Mouse (Mus musculus) intestine, embryonic 16.5 days (tissue): ENCODE measurements at regions not wholly inside any gene's neighbourhood (a gene's known extent, or its start where the extent isn't known, plus 50 kb on each side); places are given as distances from the start of the nearest gene placed in this dataset.
A peak's percentile ranks its signal among the peaks of the same experiment; 100 is the strongest.

Source experiments
- ATAC-seq: fragments of 200-750 bp; cut with Nextera tagmentation; 2 replicates; pipeline ENCODE4 v1.8.0; 2017; ENCODE audit warnings: moderate TSS enrichment, moderate library complexity
- H3K27ac ChIP-seq: fragments of 300-500 bp; sonication (generic); 2 replicates; pipeline ENCODE4 v1.5.1; 2014; ENCODE audit warnings: mild to moderate bottlenecking, low read length
- H3K27me3 ChIP-seq: fragments of 300-500 bp; sonication (generic); replicated peaks from 2 replicates; pipeline ENCODE4 v1.6.1; 2014; ENCODE audit warnings: low read length, control low read depth, mixed read lengths; ENCODE audit not compliant: control insufficient read depth, insufficient read depth
- H3K36me3 ChIP-seq: fragments of 300-500 bp; sonication (generic); 2 replicates; pipeline ENCODE4 v1.6.1; 2014; ENCODE audit warnings: low read length, control low read depth; ENCODE audit not compliant: control insufficient read depth, insufficient read depth
- H3K4me1 ChIP-seq: fragments of 300-500 bp; sonication (generic); 2 replicates; pipeline ENCODE4 v1.6.1; 2014; ENCODE audit warnings: low read length, control low read depth, mixed read lengths; ENCODE audit not compliant: control insufficient read depth, insufficient read depth
- H3K4me2 ChIP-seq: fragments of 300-500 bp; sonication (generic); 2 replicates; pipeline ENCODE4 v1.6.1; 2014; ENCODE audit warnings: low read depth, low read length, control low read depth
- H3K4me3 ChIP-seq: fragments of 300-500 bp; sonication (generic); 2 replicates; pipeline ENCODE4 v1.5.1; 2014; ENCODE audit warnings: mild to moderate bottlenecking, low read length
- H3K9ac ChIP-seq: fragments of 300-500 bp; sonication (generic); 2 replicates; pipeline ENCODE4 v1.6.1; 2014; ENCODE audit warnings: low read depth, low read length
- H3K9me3 ChIP-seq: fragments of 300-500 bp; sonication (generic); 2 replicates; pipeline ENCODE4 v1.6.1; 2016; ENCODE audit warnings: low read length, control low read depth; ENCODE audit not compliant: control insufficient read depth
- WGBS: fragments of 180-500 bp; shearing (Covaris S2); extraction: QIAGEN DNeasy Blood & Tissue Kit; methylation state at CpG from one replicate; pipeline ENCODE4 v1.1.7; 2014; 5-methylcytosine and 5-hydroxymethylcytosine counted together

GRCm38 (mm10) chr8:104022691-104023509, 78.5 kb upstream of the Cdh5 start:
- 57% methylated on average over 9 of the region's 9 CpGs for WGBS
- Histone ChIP-seq H3K36me3 (no peaks in the 10 kb centered on the region), H3K27me3 (no peaks in the 10 kb centered on the region), H3K4me1 (peaks cover 5% of the 10 kb centered on the region; the same call in 1 of the 2 replicates), H3K4me3 (no peak overlapping the region), H3K9me3 (no peaks in the 10 kb centered on the region), H3K9ac (no peak overlapping the region), H3K4me2 (no peak overlapping the region), H3K27ac (no peak overlapping the region)
- ATAC-seq: peak; percentile 58; the same call in 1 of the 2 replicates

DNA sequence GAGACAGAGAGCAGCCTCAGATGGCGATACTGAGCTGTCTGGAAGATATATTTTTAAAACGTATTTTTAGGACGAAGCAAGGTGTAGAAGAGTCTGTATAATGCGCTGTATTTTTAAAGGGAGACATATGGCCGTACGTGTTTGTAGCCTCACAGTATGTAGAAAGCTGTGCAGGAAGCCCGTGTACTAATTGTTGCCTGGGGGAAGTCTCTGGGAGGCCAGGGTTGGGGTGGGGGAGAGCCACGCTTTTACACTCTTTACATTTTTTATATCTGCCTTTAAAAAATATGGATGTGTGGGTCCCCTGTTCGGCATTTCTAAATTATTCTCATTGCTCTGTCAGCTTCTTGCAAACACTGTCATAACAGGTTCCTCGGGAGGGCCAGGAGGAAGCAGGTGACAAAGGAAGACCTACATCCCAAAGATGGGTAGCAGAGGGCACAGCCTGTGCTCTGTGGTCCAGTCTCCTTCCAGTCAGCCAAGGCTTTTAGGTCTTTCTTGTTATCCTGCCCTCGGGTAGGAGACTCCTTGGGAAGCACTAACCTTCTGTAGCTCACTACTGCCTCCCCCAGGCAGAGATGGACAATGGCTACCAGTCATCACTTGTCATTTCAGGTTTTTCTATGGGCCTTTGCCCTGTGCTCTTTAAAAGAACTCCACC, 74.1 kb upstream of the Cdh5 start:
- H3K9me3 ChIP-seq: 0 out of 2 replicates have a peak, but pooled peaks cover 5% of the 10 kb centered on the region
- WGBS: 73% methylated on average over 11 of the region's 11 CpGs
- peaks cover 8% of the 10 kb centered on the region; the same call in 1 of the 2 replicates for H3K4me1 ChIP-seq
- H3K4me3 ChIP-seq: no peak overlapping the region
- no peak overlapping the region for H3K4me2 ChIP-seq
- H3K9ac ChIP-seq: no peak overlapping the region
- H3K27ac ChIP-seq: no peak overlapping the region
- H3K27me3 ChIP-seq: no peaks in the 10 kb centered on the region
- no peak for ATAC-seq
- no peaks in the 10 kb centered on the region for H3K36me3 ChIP-seq

DNA sequence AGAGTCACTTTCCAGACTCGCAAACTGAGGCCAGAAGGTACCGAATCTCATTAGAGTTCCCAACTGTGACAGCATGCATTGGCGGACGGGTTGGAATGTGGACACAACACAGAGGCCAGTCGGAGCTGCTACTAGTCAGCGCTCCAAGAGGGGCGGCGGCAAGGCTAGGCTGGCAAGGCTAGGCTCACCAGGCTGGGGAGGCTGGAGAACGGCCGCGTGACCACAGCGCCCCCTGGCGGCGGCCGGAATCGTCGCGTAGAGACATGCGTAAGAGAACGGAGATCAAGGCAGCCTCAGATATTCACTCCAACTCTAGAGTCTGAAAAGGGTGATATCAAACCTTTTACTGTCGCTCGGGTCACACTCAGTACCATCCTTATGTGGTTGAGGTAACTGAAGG, 72.8 kb upstream of the Cdh5 start:
- H3K4me1 ChIP-seq: 0 out of 2 replicates have a peak, but pooled peaks cover 2% of the 10 kb centered on the region
- H3K9me3 ChIP-seq: 0 out of 2 replicates have a peak, but pooled peaks cover 7% of the 10 kb centered on the region
- ATAC-seq: peak; percentile 89
- no peak overlapping the region for H3K9ac ChIP-seq
- 0 out of 2 replicates have a peak overlapping the region, but pooled peaks have one; percentile 25 for H3K4me2 ChIP-seq
- H3K36me3 ChIP-seq: no peaks in the 10 kb centered on the region
- no peaks in the 10 kb centered on the region for H3K27me3 ChIP-seq
- 4% methylated on average over 22 of the region's 22 CpGs for WGBS
- no peak overlapping the region for H3K4me3 ChIP-seq
- H3K27ac ChIP-seq: no peak overlapping the region

GRCm38 (mm10) chr8:104032179-104032578, 69.2 kb upstream of the Cdh5 start:
- no peak for ATAC-seq
- Histone ChIP-seq H3K36me3 (no peaks in the 10 kb centered on the region), H3K27me3 (no peaks in the 10 kb centered on the region), H3K4me2 (no peak overlapping the region), H3K9ac (no peak overlapping the region), H3K27ac (no peak overlapping the region), H3K4me1 (0 out of 2 replicates have a peak, but pooled peaks cover 4% of the 10 kb centered on the region), H3K9me3 (0 out of 2 replicates have a peak, but pooled peaks cover 7% of the 10 kb centered on the region), H3K4me3 (no peak overlapping the region)
- WGBS: 93% methylated on average over 2 of the region's 2 CpGs

DNA sequence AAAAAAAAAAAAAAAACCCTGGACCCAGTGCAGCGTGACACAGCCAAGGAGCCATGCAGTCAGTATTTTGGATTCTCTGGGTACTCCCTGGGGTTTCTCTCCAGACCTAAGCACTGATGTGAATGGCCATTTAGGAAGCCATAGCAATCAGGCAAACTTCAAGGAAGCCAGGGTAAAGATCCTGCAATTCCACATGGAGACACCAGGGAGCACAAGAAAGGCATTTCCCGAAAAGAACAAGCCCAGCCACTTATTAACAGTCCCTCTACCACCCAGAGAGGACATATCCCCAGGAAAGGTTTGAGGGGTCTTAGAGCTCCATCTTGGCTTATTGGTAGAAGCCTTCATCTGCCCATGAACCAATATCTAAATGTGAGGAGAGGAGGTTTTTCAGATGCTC, 68.3 kb upstream of the Cdh5 start:
- 59% methylated on average over 2 of the region's 2 CpGs for WGBS
- Histone ChIP-seq H3K27me3 (no peaks in the 10 kb centered on the region), H3K4me3 (no peak overlapping the region), H3K27ac (no peak overlapping the region), H3K9ac (no peak overlapping the region), H3K4me1 (0 out of 2 replicates have a peak, but pooled peaks cover 6% of the 10 kb centered on the region), H3K36me3 (no peaks in the 10 kb centered on the region), H3K9me3 (0 out of 2 replicates have a peak, but pooled peaks cover 7% of the 10 kb centered on the region), H3K4me2 (no peak overlapping the region)
- no peak for ATAC-seq

GRCm38 (mm10) chr8:104034286-104034685, 67.1 kb upstream of the Cdh5 start:
- WGBS: 55% methylated on average over 3 of the region's 3 CpGs
- Histone ChIP-seq H3K27me3 (no peaks in the 10 kb centered on the region), H3K36me3 (no peaks in the 10 kb centered on the region), H3K9me3 (0 out of 2 replicates have a peak, but pooled peaks cover 7% of the 10 kb centered on the region), H3K4me2 (no peak overlapping the region), H3K9ac (no peak overlapping the region), H3K4me3 (no peak overlapping the region), H3K27ac (no peak overlapping the region), H3K4me1 (0 out of 2 replicates have a peak, but pooled peaks cover 4% of the 10 kb centered on the region)
- no peak for ATAC-seq

DNA sequence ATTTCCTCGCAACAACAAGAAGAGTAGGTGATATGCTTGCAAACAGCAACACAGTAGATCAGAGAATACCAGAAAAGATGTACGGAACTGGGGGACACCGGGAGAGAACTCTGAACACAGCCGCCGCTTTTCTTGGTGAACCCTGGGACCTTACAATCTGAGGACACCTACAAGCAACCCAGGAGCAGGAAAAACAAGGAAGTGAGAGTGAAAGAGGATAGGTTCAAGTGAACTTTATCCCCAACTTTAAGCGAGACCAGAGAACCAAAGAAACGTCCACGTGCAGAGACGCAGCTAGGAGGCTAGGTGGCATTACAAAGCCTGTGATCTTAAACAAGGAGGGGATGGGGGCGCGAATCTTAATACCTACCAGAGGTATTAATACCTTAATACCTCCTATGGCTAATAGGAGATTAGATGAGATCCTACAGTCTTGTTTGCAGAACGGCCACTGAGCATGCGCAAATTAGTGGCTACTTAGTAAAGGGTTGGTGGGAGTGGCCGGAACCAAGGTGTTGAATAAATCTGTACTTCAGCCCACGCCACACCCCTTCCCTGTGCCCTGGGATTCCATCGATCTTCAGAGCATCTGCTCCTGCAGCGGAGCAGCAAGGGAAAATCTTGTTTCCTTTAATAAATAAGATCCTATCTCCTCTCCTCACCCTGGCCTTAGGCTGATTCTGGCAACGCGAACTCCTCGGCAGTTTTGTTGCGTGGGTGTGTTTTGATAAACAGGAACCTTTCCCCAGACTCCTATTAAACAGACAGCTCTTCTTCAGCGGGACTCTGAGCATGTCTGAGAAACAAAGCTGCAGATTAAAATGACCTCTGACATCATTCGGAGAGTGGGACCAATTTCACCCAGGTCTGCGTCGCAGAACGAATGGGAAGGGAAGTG, 64.6 kb upstream of the Cdh5 start:
- Histone ChIP-seq H3K9me3 (0 out of 2 replicates have a peak, but pooled peaks cover 2% of the 10 kb centered on the region), H3K9ac (no peak overlapping the region), H3K27me3 (no peaks in the 10 kb centered on the region), H3K4me2 (0 out of 2 replicates have a peak overlapping the region, but pooled peaks have one; percentile 26), H3K4me3 (no peak overlapping the region), H3K4me1 (0 out of 2 replicates have a peak, but pooled peaks cover 4% of the 10 kb centered on the region), H3K36me3 (no peaks in the 10 kb centered on the region), H3K27ac (no peak overlapping the region)
- 69% methylated on average over 26 of the region's 26 CpGs for WGBS
- ATAC-seq: peak; percentile 78

DNA sequence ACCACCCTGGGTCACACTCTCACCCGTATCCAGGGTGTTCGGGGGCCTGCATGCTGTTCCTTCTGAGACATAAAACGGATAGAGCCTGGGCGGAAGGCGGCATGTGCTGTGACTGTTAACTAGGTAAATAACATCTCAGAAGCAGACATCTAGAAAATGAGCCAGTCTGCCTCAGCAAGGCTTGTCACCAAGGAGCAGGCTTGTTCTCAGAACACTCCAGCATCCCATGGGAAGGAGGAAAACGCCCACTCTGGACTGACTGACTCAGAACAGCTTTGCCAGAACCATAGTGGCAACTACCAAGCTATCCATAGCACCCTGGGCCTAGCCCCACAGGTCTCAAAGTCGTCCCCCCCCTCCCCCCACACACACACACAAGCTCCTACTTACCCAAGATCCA, 63.8 kb upstream of the Cdh5 start:
- Histone ChIP-seq H3K9me3 (0 out of 2 replicates have a peak, but pooled peaks cover 2% of the 10 kb centered on the region), H3K36me3 (no peaks in the 10 kb centered on the region), H3K4me1 (peaks cover 9% of the 10 kb centered on the region), H3K4me3 (no peak overlapping the region), H3K9ac (no peak overlapping the region), H3K27me3 (no peaks in the 10 kb centered on the region), H3K27ac (no peak overlapping the region), H3K4me2 (no peak overlapping the region)
- no peak for ATAC-seq
- 85% methylated on average over 7 of the region's 7 CpGs for WGBS
